Mouse (Mus musculus): Measurements from ENCODE around the gene Pnrc2.

GRCm38 (mm10) chr4:135876583-135877020 is 3.0 kb upstream of the Pnrc2 start:
- TF ChIP-seq CTCF (IDR thresholded peaks at IDR 0.05; ENCODE audit: borderline replicate concordance, control insufficient read depth, extremely low read depth, insufficient read depth, low read length, poor library complexity), result 0 out of 2 replicates have a peak, but pooled peaks have one; percentile 7
- TF ChIP-seq POLR2A (IDR thresholded peaks at IDR 0.05; ENCODE audit: control insufficient read depth, extremely low read depth, insufficient read depth, low read length, poor library complexity), result no peak
